Mouse (Mus musculus) megakaryocyte, embryonic 14.5 days (primary cell): Measurements from ENCODE around the gene Cnr2. TPM values are rescaled to one million over a fixed set of nuclear protein-coding genes. Genes with fewer than 3 reads are reported as not detected.

ENCODE experiments used
- H3K27me3 ChIP-seq: replicated peaks from 2 replicates; pipeline ENCODE3; 2012; ENCODE audit warnings: inconsistent platforms
- H3K36me3 ChIP-seq: replicated peaks from 2 replicates; pipeline ENCODE3; 2012; ENCODE audit warnings: low read length, inconsistent platforms, mixed read lengths
- H3K4me1 ChIP-seq: 2 replicates; pipeline ENCODE4 v1.6.1; 2012; ENCODE audit warnings: inconsistent platforms
- H3K4me3 ChIP-seq: replicated peaks from 2 replicates; pipeline ENCODE3; 2012; ENCODE audit warnings: moderate library complexity, mild to moderate bottlenecking, inconsistent platforms
- H3K9me3 ChIP-seq: 2 replicates; pipeline ENCODE4 v1.6.1; 2012; ENCODE audit warnings: inconsistent platforms
- FLI1 ChIP-seq: IDR thresholded peaks from 2 replicates; pipeline ENCODE4 v1.6.1; 2012; ENCODE audit warnings: low read length, inconsistent platforms, mixed read lengths
- GATA1 ChIP-seq: IDR thresholded peaks from 3 replicates; pipeline ENCODE4 v1.6.1; 2012; ENCODE audit warnings: mixed read lengths, low read length, inconsistent platforms, borderline replicate concordance
- polyA plus RNA-seq: library from polyadenylated mRNA; stranded (reverse); fragments of >175 nt; gene quantifications from 2 replicates; pipeline ENCODE4 v1.2.3, GENCODE M21; 2012; ENCODE audit warnings: low replicate concordance; ENCODE audit not compliant: insufficient read depth

Cnr2 gene
- polyA plus RNA-seq, 1 experiment, result 4.9 TPM

DNA sequence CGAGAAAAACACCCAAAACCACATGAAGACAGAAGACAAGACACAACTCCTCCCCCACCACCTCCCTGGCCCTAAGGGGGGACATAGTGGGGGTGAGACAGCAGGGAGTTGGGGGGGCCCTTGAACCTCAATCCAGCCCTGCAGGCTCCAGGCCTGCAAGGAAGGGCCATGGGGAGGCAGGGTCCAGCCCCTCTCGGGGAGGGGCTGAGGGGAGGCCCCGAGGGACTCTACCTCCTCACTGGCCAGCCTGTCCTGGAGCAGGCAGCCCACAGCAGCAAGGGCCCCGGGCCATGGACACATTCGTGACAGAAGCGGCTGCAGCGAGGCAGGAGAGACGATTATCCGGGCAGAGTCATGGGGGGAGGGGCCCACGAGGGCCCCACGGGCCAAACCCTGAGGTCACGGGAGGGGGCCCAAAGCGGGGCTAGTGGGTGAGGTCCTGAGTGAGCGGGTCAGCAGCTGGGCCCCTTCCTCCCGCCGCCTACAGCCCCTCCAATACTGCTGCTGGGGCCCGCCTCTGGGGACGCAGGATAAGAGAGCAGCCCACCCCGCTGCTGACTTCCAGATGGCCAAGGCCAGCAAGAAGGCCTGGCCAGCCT, 73.2 kb downstream of the Cnr2 start:
- H3K4me1 ChIP-seq, result peaks cover 70% of the 10 kb centered on the region

DNA sequence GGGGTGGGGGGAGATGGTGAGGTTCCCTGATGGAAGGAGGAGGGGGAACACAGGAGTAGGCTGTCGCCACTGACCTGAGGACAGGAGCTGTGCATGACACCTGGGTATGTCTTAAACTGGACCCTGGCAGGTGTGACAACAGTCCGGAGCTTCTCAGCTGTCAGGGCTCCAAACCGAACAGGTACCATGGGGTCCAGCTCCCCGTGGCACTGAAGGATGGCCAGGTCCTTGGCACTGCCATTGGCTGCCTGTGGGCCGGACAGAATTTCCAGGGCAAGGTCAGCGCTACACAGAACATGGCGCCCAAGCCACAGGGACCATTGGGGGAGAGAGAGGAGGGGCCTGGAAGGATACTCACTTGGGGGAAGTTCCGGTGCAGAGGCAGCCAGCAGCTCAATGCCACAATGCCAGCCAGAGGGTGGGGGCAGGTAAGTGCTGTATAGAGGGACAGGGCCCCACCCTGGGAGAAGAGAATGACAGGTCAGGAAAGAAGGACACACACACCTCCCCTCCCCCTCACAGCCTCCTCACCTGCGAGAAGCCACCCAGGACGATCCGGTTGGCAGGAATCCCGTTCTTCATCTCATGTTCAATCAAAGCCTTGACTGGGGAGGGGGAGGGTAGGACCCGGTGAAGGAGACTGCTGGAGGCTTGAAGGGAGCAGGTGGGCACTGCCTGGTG, 74.0 kb downstream of the Cnr2 start:
- H3K27me3 ChIP-seq, result no peaks in the 10 kb centered on the region
- TF ChIP-seq GATA1 (no peak), FLI1 (no peak)
- peaks cover 67% of the 10 kb centered on the region for H3K36me3 ChIP-seq
- no peaks in the 10 kb centered on the region for H3K9me3 ChIP-seq
- peaks cover 74% of the 10 kb centered on the region for H3K4me1 ChIP-seq
- no peak overlapping the region for H3K4me3 ChIP-seq

More for the DNA sequence above, 73.2 kb downstream of the Cnr2 start:
- TF ChIP-seq FLI1 (no peak), GATA1 (no peak)
- H3K27me3 ChIP-seq, result no peaks in the 10 kb centered on the region
- H3K4me3 ChIP-seq, result no peak overlapping the region
- no peaks in the 10 kb centered on the region for H3K9me3 ChIP-seq
- H3K36me3 ChIP-seq, result peaks cover 60% of the 10 kb centered on the region

Other genes starting within 250 kb of the Cnr2 start
- not detected in 2 replicates for gene Ifnlr1, start 209.1 kb upstream of the Cnr2 start, polyA plus RNA-seq
- not detected in 2 replicates for gene Il22ra1, start 167.2 kb upstream of the Cnr2 start, polyA plus RNA-seq
- not detected in 2 replicates for gene Myom3, start 135.7 kb upstream of the Cnr2 start, polyA plus RNA-seq
- gene Srsf10, start 39.6 kb upstream of the Cnr2 start, polyA plus RNA-seq, result 81.0 and 110 TPM in 2 replicates
- 6.2 TPM in 1 of 2 replicates, not detected in the other for gene Pnrc2, start 21.5 kb upstream of the Cnr2 start, polyA plus RNA-seq
- gene Fuca1, start 25.3 kb downstream of the Cnr2 start, polyA plus RNA-seq, result 19.9 and 22.2 TPM in 2 replicates
- 27.0 and 31.8 TPM in 2 replicates for gene Hmgcl, start 51.1 kb downstream of the Cnr2 start, polyA plus RNA-seq
- 71.2 and 91.8 TPM in 2 replicates for gene Gale, start 68.3 kb downstream of the Cnr2 start, polyA plus RNA-seq
- 295 and 453 TPM in 2 replicates for gene Lypla2, start 77.2 kb downstream of the Cnr2 start, polyA plus RNA-seq
- 41.3 and 62.6 TPM in 2 replicates for gene Pithd1, start 91.9 kb downstream of the Cnr2 start, polyA plus RNA-seq
- 3.7 and 4.5 TPM in 2 replicates for gene Eloa, start 126.4 kb downstream of the Cnr2 start, polyA plus RNA-seq
- gene Rpl11, start 158.0 kb downstream of the Cnr2 start, polyA plus RNA-seq, result 414 and 1,524 TPM in 2 replicates
- 13.8 TPM in 1 of 2 replicates, not detected in the other for gene Id3, start 248.1 kb downstream of the Cnr2 start, polyA plus RNA-seq